Mouse (Mus musculus) heart, postnatal 25 days (tissue): ENCODE data around the gene H2afz. TPM values are rescaled to one million over a fixed set of nuclear protein-coding genes. Genes with fewer than 3 reads are reported as not detected.
A peak's percentile ranks its signal among the peaks of the same experiment; 100 is the strongest.

ENCODE experiments used
- DNase-seq: peaks from one replicate; pipeline ENCODE4 v3.0.0; 2022; ENCODE audit warnings: low spot score
- intact Hi-C: fragments of 180-260 bp; cut with DNase I; formaldehyde crosslinking; loops from one replicate; pipeline ENCODE4 v1.15.1; 2025
- total RNA-seq, 2 experiments: library from RNA; stranded (reverse); gene quantifications; 2 replicates each; pipeline ENCODE4 v1.2.3; 2021

The H2afz gene
- total RNA-seq, 2 experiments from 2014 or later = 58.3 to 61.6 TPM

- intact Hi-C loops = no loop called here
- DNase-seq = no peak
Measured at GRCm38 (mm10) chr3:137861436-137861835, 2.9 kb upstream of the H2afz start.

- no peak for DNase-seq
- intact Hi-C loops = no loop called here
Measured at GRCm38 (mm10) chr3:137862600-137862999, 1.7 kb upstream of the H2afz start.

- intact Hi-C loops = no loop called here
- no peak for DNase-seq
Measured at GRCm38 (mm10) chr3:137863330-137864123, 760 bp upstream of the H2afz start.

- intact Hi-C loops = loop anchor here (5.0 kb wide), 1 partner anchor 127 kb away; no protein-coding TSS in a partner anchor
- peak; percentile 55 for DNase-seq
Measured at GRCm38 (mm10) chr3:137864988-137865982, 998 bp downstream of the H2afz start.

GRCm38 (mm10) chr3:137867133-137867436 is 2.8 kb downstream of the H2afz start:
- no peak for DNase-seq
- intact Hi-C loops = loop anchor here (1.0 to 5.0 kb wide), 3 partner anchors 52 to 275 kb away; partner anchors contain the start of gene Lamtor3

- intact Hi-C loops = loop anchor here (1.0 to 5.0 kb wide), 3 partner anchors 51 to 275 kb away; partner anchors contain the start of gene Lamtor3
- peak; percentile 40 for DNase-seq
Measured at GRCm38 (mm10) chr3:137867437-137868093, 3.3 kb downstream of the H2afz start, which contains the start of gene Dnajb14. Gene Dnajb14 (plus strand): TSS chr3:137867675.

- intact Hi-C loops = loop anchor here (5.0 kb wide), 1 partner anchor 124 kb away; no protein-coding TSS in a partner anchor
- no peak for DNase-seq
Measured at GRCm38 (mm10) chr3:137868094-137868913, 4.0 kb downstream of the H2afz start.

- DNase-seq = no peak
- intact Hi-C loops = loop anchor here (5.0 kb wide), 1 partner anchor 123 kb away; no protein-coding TSS in a partner anchor
Measured at GRCm38 (mm10) chr3:137869395-137869794, 5.1 kb downstream of the H2afz start.

- intact Hi-C loops = no loop called here
- no peak for DNase-seq
Measured at GRCm38 (mm10) chr3:137879313-137879712, 15.0 kb downstream of the H2afz start.

- intact Hi-C loops = no loop called here
- DNase-seq = no peak
Measured at GRCm38 (mm10) chr3:137880109-137880748, 15.9 kb downstream of the H2afz start.

GRCm38 (mm10) chr3:137881093-137881492 is 16.8 kb downstream of the H2afz start:
- intact Hi-C loops = no loop called here
- no peak for DNase-seq

- DNase-seq = no peak
- intact Hi-C loops = no loop called here
Measured at GRCm38 (mm10) chr3:137887961-137888360, 23.7 kb downstream of the H2afz start.

GRCm38 (mm10) chr3:137891089-137891488 is 26.8 kb downstream of the H2afz start:
- no peak for DNase-seq
- intact Hi-C loops = no loop called here

- intact Hi-C loops = no loop called here
- DNase-seq = no peak
Measured at GRCm38 (mm10) chr3:137892118-137892517, 27.8 kb downstream of the H2afz start.

GRCm38 (mm10) chr3:137893789-137894188 is 29.5 kb downstream of the H2afz start:
- intact Hi-C loops = no loop called here

GRCm38 (mm10) chr3:137895196-137895595 is 30.9 kb downstream of the H2afz start:
- intact Hi-C loops = no loop called here
- no peak for DNase-seq

More at GRCm38 (mm10) chr3:137893789-137894188, 29.5 kb downstream of the H2afz start:
- DNase-seq = no peak

GRCm38 (mm10) chr3:137896386-137896785 is 32.1 kb downstream of the H2afz start:
- no peak for DNase-seq
- intact Hi-C loops = no loop called here

GRCm38 (mm10) chr3:137896867-137897266 is 32.6 kb downstream of the H2afz start:
- intact Hi-C loops = no loop called here
- no peak for DNase-seq

GRCm38 (mm10) chr3:137897685-137898084 is 33.4 kb downstream of the H2afz start:
- intact Hi-C loops = no loop called here

More at GRCm38 (mm10) chr3:137897685-137898084, 33.4 kb downstream of the H2afz start:
- no peak for DNase-seq
